Mouse (Mus musculus): ENCODE data around the gene Nusap1.
"Not testable (repeated sequence)": the region's sequence is repeated elsewhere in the genome, so short reads cannot be mapped to it uniquely, and the experiment has no call there.

Gene Nusap1

DNA sequence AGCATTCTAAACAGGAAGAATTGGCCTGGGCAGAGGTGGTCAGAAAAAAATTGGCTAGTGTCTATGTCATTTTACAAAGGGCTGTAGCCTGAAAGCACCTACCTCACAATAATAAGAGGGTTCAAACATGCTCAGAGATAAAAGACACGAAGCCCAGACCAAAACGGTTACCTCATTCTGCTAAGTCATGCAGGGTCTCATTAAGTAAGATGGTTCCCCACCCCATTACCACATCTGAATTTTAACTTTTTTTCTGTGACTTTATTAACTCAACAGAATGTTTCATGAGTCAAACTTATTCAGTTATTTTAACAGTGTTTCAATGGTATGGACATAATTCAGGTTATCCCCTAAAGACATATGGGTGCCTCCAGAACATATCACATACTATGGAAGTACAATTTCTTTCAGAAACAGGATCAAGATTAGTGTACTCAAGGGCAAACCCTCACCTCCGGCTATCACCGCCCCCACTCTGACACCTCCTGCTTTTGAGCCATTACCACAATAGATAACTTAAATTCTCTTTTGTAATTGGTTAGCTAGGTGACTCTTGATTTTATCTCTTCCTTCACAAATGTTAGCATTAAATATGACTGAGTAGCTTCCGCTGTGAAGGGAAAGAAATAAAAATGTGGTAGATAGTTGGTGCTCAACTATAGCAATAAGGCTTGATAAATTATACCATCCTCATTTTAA is 23.3 kb downstream of the Nusap1 start:
- DNase-seq (ENCODE audit: extremely low spot score, low read depth, low spot score), result no peak

GRCm38 (mm10) chr2:119644254-119644653 is 26.2 kb downstream of the Nusap1 start:
- no peak for DNase-seq (ENCODE audit: extremely low spot score, low read depth, low spot score)

DNA sequence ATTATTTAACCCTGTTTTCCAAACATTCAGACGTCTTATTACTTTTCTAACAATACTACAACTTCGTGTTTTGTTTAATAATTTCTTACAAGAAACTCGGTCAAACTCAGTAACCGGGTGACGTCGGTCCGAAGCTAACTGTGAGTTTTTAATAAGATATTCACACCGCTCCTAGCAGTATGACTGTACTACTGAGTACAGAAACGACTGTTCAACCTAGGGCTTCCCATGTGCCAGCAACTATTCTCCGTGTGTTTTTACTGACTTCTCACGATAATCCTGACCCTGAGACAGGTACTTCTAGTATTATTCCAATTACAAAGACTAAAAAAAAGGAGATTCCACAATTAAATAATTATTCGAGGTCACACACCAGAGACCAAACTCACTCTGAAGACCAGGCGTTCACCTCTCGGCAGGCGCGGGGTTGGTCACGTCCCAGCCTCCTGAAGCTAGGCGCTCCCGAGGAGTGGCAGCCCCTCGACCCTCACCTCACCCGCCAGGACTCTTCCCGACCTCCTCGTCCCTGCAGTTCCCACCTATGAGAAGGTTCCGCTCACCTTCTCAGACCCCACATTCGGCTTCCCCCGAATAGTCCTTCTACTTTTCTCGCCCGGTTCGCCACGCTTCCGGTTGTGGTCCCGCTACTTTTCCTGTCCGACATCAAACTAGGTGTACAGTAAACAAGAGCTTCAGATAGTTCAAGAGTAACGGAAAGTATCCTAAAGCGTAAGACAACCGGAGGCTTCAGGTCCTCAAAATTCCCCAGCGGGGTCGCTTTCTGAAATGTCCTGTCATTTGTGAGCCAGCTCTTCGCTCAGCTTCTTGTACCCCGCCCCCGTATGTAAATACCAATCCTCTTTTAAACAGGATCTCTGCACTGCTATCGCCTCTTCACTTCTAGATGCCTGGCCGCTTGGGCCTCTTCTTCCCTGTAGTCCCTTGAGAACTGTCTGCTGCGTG is 44.4 kb downstream of the Nusap1 start, which contains the start of gene Ndufaf1:
Ndufaf1 (minus strand) TSS at position 608 of the 963 bp plus-strand sequence.
- DNase-seq (ENCODE audit: extremely low spot score, low read depth, low spot score), result peak; percentile 68

GRCm38 (mm10) chr2:119665744-119666143 is 47.6 kb downstream of the Nusap1 start:
- DNase-seq (ENCODE audit: extremely low spot score, low read depth, low spot score), result not testable (repeated sequence)

- DNase-seq (ENCODE audit: extremely low spot score, low read depth, low spot score), result no peak
Measured at GRCm38 (mm10) chr2:119669010-119669409, 50.9 kb downstream of the Nusap1 start.

DNA sequence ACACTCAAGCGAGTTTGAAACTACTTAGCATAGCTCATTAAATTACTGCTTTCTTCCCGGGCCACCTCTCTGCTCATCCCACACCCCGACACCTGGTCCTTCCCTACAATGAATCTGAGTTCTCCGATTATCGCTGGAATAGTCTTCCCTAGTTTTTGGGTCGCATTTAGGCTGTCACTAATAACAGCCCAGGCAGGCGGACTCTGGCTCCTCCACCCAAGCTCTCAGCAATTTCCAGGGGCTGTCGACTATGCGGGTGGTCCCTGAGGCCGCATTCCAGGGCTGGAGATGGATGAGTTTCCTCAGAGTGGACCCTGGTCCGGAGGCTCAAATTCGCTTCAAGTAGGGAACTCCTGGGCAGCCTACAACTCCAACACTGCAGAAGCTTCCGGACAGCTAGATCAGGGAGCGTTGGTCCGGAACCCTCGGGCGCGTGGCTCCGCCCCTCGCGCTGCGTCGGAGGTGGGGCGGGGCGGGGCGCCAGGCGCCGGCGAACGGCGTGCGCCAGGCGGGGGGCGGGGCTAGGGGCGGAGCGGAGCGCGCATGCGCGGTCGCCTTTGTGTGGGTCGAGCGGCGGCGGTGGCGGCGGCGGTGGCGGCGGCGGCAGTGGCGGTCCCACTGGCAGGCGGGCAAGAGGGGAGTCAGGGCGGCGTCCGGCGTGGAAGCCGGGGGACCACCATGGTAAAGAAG is 56.6 kb downstream of the Nusap1 start, which contains the start of gene Rtf1:
Rtf1 (plus strand) TSS at position 544 of the 690 bp plus-strand sequence.
- DNase-seq (ENCODE audit: extremely low spot score, low read depth, low spot score), result peak; percentile 61

GRCm38 (mm10) chr2:119675215-119675784 is 57.2 kb downstream of the Nusap1 start:
- DNase-seq (ENCODE audit: extremely low spot score, low read depth, low spot score), result no peak

GRCm38 (mm10) chr2:119675831-119676230 is 57.7 kb downstream of the Nusap1 start:
- DNase-seq (ENCODE audit: extremely low spot score, low read depth, low spot score), result no peak

- DNase-seq (ENCODE audit: extremely low spot score, low read depth, low spot score), result no peak
Measured at GRCm38 (mm10) chr2:119683706-119684105, 65.6 kb downstream of the Nusap1 start.

- DNase-seq (ENCODE audit: extremely low spot score, low read depth, low spot score), result no peak
Measured at GRCm38 (mm10) chr2:119692003-119692701, 74.1 kb downstream of the Nusap1 start.

GRCm38 (mm10) chr2:119694826-119695225 is 76.7 kb downstream of the Nusap1 start:
- DNase-seq (ENCODE audit: extremely low spot score, low read depth, low spot score), result no peak

- no peak for DNase-seq (ENCODE audit: extremely low spot score, low read depth, low spot score)
Measured at GRCm38 (mm10) chr2:119696111-119696510, 78.0 kb downstream of the Nusap1 start.

DNA sequence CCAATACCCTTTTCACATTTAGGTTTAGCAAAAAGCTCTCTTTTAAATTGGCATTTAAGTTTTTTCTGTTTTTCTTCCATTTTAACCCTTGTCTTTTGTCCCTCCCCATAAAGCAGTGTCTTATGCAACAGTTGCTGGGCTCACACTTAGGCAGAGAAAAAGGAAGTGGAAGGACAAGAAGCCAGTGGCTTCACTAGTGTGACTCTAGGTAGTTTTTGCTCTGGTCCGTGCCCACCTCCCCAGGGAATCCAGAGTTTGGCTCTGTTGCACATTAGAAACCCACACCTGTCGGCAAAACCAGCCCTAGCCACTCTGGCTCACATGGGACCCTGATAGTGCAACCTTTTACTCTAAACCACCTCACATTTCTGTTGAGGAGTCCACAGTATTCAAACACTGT is 80.4 kb downstream of the Nusap1 start:
- DNase-seq (ENCODE audit: extremely low spot score, low read depth, low spot score), result no peak

DNA sequence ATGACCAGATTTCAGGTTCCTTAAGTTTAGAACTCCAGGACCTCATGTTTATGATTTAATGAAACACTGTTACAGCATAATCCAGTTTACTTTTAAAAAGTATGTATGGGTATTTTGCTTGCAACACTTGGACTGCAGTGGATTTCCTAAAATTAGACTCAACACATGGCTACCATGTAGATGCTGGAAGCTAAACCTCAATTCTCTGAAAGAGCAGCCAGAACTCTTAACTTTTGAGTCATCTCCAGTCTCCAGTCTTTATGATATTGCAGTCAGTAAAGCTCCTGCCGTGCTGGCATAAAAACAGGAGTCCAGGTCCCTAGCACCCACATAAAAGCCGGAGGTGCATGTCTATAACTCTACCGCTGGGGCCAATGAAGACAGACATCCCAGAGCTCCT is 81.9 kb downstream of the Nusap1 start:
- no peak for DNase-seq (ENCODE audit: extremely low spot score, low read depth, low spot score)
